Mouse (Mus musculus) embryonic facial prominence, embryonic 14.5 days (tissue): Measurements from ENCODE around the gene Spata2. TPM values are rescaled to one million over a fixed set of nuclear protein-coding genes. Genes with fewer than 3 reads are reported as not detected.
A peak's percentile ranks its signal among the peaks of the same experiment; 100 is the strongest.

Experiments used
- ATAC-seq: fragments of 200-750 bp; cut with Nextera tagmentation; 2 replicates; pipeline ENCODE4 v1.8.0; 2017; ENCODE audit warnings: low read depth, moderate number of reproducible peaks, moderate TSS enrichment
- DNase-seq: peaks from one replicate; pipeline ENCODE4 v3.0.0-alpha.2; 2015; ENCODE audit warnings: low spot score
- H3K27ac ChIP-seq: fragments of 300-500 bp; sonication (generic); replicated peaks from 2 replicates; pipeline ENCODE4 v1.5.1; 2014; ENCODE audit warnings: low read depth, mild to moderate bottlenecking, low read length, moderate library complexity
- H3K27me3 ChIP-seq: fragments of 300-500 bp; sonication (generic); replicated peaks from 2 replicates; pipeline ENCODE4 v1.6.1; 2014; ENCODE audit warnings: low read length; ENCODE audit not compliant: control insufficient read depth, insufficient read depth
- H3K36me3 ChIP-seq: fragments of 300-500 bp; sonication (generic); 2 replicates; pipeline ENCODE4 v1.6.1; 2014; ENCODE audit warnings: low read length, mixed read lengths; ENCODE audit not compliant: control insufficient read depth, insufficient read depth
- H3K4me1 ChIP-seq: fragments of 300-500 bp; sonication (generic); 2 replicates; pipeline ENCODE4 v1.6.1; 2014; ENCODE audit warnings: antibody characterized with exemption, low read length; ENCODE audit not compliant: control insufficient read depth, insufficient read depth
- H3K4me2 ChIP-seq: fragments of 300-500 bp; sonication (generic); 2 replicates; pipeline ENCODE4 v1.6.1; 2014; ENCODE audit warnings: low read depth, mild to moderate bottlenecking, low read length, moderate library complexity, mixed read lengths
- H3K4me3 ChIP-seq: fragments of 300-500 bp; sonication (generic); 2 replicates; pipeline ENCODE4 v1.5.1; 2014; ENCODE audit warnings: low read depth, mild to moderate bottlenecking, low read length
- H3K9ac ChIP-seq: fragments of 300-500 bp; sonication (generic); 2 replicates; pipeline ENCODE4 v1.6.1; 2014; ENCODE audit warnings: low read depth, mild to moderate bottlenecking, low read length, moderate library complexity, mixed read lengths
- H3K9me3 ChIP-seq: fragments of 300-500 bp; sonication (generic); 2 replicates; pipeline ENCODE4 v1.6.1; 2016; ENCODE audit warnings: low read length; ENCODE audit not compliant: control insufficient read depth
- WGBS: fragments of 180-500 bp; shearing (Covaris S2); extraction: QIAGEN DNeasy Blood & Tissue Kit; methylation state at CpG from one replicate; pipeline ENCODE4 v1.1.7; 2014; 5-methylcytosine and 5-hydroxymethylcytosine counted together
- polyA plus RNA-seq: library from polyadenylated mRNA; unstranded; fragments of >200 nt; fragmentation: Nextera tagmentation; extraction: Ambion mirVana; gene quantifications from 2 replicates; pipeline ENCODE4 v1.2.1, GENCODE M21; 2014

Gene Spata2
- 13.0 and 14.2 TPM in 2 replicates for polyA plus RNA-seq

DNA sequence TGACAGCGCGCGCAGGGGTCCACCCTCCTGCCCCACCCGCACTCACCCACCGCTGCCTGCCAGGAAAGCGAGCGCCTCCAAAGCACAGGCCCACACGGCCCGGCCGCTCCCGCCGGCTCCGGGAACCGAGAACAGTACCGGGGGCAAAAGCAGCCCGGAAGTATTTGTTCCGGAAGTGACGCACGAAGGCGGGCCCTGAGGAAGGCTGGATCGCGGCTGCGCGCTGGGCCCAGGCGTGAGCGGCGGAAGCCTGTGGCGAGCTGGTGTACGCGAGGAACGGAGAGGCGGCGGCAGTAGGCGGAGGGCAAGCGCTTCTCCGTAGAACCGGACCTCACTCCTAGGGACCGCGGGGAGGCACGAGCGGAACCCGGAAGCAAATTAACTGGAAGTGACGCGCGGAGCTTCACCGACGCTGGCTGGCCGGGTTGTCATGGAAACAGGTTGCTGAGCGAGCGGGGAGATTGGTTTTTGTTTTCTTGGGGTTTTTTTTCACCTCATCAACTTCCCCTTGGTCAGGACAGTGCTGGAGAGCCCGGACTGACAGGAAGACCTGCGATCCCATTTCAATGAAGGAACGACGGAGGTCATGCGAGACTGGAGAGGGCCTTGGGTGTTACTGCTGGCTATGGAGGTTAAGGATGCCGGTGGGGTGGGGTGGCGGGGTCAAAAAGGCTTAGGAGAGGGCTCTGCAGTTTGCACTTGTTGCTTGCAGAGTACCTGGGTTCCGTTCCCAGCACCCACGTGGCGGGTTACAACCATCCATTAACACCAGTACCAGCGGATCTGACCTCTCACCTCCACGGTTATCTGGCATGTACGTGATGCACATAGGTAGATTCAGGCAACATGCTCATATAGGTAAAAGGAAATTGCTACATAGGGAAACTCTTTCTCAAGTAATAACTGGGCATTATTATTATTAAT lies at the start of gene Spata2:
Gene Spata2, minus strand, starts transcription at position 175 of the 924 bp plus-strand sequence.
- DNase-seq (peak; percentile 93), ATAC-seq (peak; percentile 89)
- Histone ChIP-seq H3K27me3 (no peaks in the 10 kb centered on the region), H3K9me3 (no peaks in the 10 kb centered on the region), H3K27ac (peak within 1 kb of the TSS; percentile 97), H3K9ac (peak within 1 kb of the TSS; percentile 97), H3K4me2 (peak within 1 kb of the TSS; percentile 97), H3K4me3 (peak within 1 kb of the TSS; percentile 100), H3K36me3 (0 out of 2 replicates have a peak, but pooled peaks cover 2% of the 10 kb centered on the region), H3K4me1 (peaks cover 20% of the 10 kb centered on the region)
- WGBS = 3% methylated on average over 49 of the region's 63 CpGs

DNA sequence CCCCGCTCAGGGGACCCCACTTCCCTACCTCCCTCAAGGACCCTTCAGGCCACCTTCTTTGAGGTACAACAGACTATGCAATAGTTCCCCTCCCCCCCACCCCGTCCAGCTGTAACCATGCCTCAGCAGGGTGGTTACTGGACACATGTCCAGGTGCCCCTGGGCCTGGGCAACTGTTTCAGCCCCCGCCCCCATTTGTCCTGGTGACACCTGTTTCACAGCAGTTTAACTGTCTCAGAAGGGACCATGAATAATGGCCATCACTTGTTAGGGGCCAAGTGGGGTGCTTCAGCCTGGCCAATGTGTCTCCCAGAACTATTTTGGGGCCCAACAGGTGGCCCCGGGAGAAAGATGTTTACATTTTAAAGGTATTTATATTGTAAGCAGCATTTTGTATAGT lies 49.7 kb upstream of the Spata2 start:
- DNase-seq (no peak), ATAC-seq (no peak)
- Histone ChIP-seq H3K4me1 (peaks cover 47% of the 10 kb centered on the region), H3K36me3 (peaks cover 40% of the 10 kb centered on the region), H3K27me3 (peaks cover 4% of the 10 kb centered on the region; the same call in 1 of the 2 replicates), H3K9ac (peak overlapping the region; percentile 77; the same call in 1 of the 2 replicates), H3K9me3 (no peaks in the 10 kb centered on the region), H3K4me2 (peak overlapping the region; percentile 89), H3K27ac (peak overlapping the region; percentile 95), H3K4me3 (peak overlapping the region; percentile 77)
- WGBS = 58% methylated on average over 4 of the region's 4 CpGs

DNA sequence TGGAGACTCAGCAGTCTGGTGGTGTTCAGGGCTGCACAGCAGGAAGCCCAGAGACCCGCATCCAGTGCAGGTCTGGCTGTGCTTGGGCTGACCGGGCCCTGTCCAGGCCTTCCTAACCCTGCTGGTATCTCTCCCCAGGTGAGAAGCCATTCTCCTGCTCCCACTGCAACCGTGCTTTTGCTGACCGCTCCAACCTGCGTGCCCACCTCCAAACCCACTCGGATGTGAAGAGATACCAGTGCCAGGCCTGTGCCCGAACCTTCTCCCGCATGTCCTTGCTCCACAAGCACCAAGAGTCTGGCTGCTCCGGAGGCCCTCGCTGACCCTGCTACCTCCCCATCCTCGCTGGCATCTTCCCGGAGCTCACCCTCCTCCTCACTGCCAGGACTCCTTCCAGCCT lies 49.1 kb upstream of the Spata2 start:
- ATAC-seq = no peak
- H3K4me1 ChIP-seq = peaks cover 45% of the 10 kb centered on the region

GRCm38 (mm10) chr2:167541324-167541723 lies 48.6 kb upstream of the Spata2 start:
- no peak for ATAC-seq
- peaks cover 41% of the 10 kb centered on the region for H3K4me1 ChIP-seq
- H3K4me2 ChIP-seq = peak overlapping the region; percentile 89

More for the DNA sequence above, 49.1 kb upstream of the Spata2 start:
- peak overlapping the region; percentile 77 for H3K4me3 ChIP-seq
- WGBS = 53% methylated on average over 12 of the region's 12 CpGs
- H3K4me2 ChIP-seq = peak overlapping the region; percentile 89
- H3K36me3 ChIP-seq = peaks cover 40% of the 10 kb centered on the region
- H3K9ac ChIP-seq = peak overlapping the region; percentile 77
- peak overlapping the region; percentile 95 for H3K27ac ChIP-seq
- no peaks in the 10 kb centered on the region for H3K9me3 ChIP-seq
- DNase-seq = no peak
- peaks cover 10% of the 10 kb centered on the region; the same call in 1 of the 2 replicates for H3K27me3 ChIP-seq

DNA sequence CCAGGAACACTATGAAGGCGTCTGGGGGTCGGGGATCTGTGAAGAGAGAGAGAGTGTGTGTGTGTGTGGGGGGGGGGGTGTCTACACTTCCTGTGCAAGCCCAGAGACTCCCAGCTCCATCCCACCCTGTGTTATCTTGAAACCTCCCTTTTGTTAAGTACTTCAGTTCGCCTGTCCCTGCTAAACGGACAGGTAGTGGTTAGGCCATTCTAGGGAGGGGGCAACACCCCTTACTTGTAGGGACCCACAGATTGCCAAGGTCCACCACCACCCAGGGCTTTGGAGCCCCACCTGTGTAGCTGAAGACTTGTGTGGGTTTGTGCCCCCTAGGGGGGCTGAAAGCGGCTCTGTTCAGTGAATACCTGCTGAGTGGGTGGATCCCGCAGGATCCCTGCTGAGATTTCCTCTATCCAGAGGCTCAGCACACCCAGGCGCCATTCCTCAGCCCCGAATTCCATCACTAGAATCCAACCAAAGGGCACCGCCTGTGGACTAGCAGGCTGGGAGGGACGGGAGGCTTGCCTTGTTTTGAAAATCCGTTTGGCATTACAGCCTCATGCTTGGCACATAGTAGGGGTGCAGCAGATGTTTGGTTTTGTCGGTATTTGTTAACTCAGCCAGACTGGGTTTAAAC lies 47.9 kb upstream of the Spata2 start:
- Histone ChIP-seq H3K4me2 (peak overlapping the region; percentile 89), H3K9me3 (no peaks in the 10 kb centered on the region), H3K4me3 (peak overlapping the region; percentile 77), H3K36me3 (peaks cover 40% of the 10 kb centered on the region), H3K27ac (peak overlapping the region; percentile 95), H3K4me1 (peaks cover 40% of the 10 kb centered on the region), H3K9ac (peak overlapping the region; percentile 77), H3K27me3 (peaks cover 16% of the 10 kb centered on the region)
- 8% methylated on average over 10 of the region's 12 CpGs for WGBS
- DNase-seq = no peak
- no peak for ATAC-seq

More at GRCm38 (mm10) chr2:167541324-167541723, 48.6 kb upstream of the Spata2 start:
- peak overlapping the region; percentile 95 for H3K27ac ChIP-seq
- H3K9me3 ChIP-seq = no peaks in the 10 kb centered on the region
- peak overlapping the region; percentile 77 for H3K4me3 ChIP-seq
- peaks cover 14% of the 10 kb centered on the region for H3K27me3 ChIP-seq
- 10% methylated on average over 6 of the region's 6 CpGs for WGBS
- DNase-seq = no peak
- peak overlapping the region; percentile 77 for H3K9ac ChIP-seq
- H3K36me3 ChIP-seq = peaks cover 40% of the 10 kb centered on the region

DNA sequence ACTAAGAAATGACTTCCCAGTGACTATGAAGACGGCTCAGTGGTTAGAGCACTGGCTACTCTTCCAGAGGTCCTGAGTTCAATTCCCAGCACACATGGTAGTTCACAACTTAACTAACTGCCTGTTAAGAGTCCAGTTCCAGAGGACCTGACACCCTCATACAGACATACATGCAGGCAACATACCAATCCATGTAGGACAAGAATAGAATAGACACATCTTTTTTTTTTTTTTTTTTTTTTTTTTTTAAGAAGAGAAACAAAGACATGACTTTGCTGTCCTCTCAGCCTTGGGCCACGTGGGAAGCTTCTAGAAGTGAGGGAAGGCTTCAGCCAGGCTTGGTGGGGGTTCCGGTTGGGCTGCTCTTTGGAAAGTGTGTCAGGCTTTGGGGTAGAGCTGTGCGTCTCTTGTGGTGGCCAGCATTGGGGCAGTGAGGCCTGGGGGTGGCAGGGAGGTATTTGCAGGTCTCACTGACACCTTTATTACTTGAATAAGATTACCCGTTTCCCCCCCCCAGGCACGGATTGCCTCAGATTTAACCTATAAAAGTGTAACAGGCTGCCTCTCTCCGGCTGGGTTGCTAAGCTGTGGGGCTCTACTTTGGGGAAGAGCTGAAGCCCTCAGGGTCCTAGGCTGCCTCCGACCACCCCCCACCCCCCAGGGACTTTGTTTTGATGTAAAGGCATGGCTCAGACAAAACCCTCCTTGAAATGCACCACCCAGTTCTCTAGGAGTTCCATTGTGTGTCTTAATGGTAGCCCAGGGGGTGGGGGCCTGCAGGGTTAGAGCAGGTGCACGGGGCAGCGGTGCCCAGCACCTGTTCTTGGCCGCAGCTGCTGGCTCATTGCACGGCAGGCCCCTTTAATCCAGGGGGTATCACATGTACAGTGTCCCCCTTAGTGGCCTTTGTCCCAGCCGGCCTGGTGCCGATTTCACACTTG lies 47.1 kb upstream of the Spata2 start:
- peak overlapping the region; percentile 89 for H3K4me2 ChIP-seq
- H3K4me1 ChIP-seq = peaks cover 40% of the 10 kb centered on the region
- ATAC-seq (peak; percentile 44), DNase-seq (peak; percentile 78)
- H3K9me3 ChIP-seq = no peaks in the 10 kb centered on the region
- peak overlapping the region; percentile 77 for H3K9ac ChIP-seq
- H3K36me3 ChIP-seq = peaks cover 40% of the 10 kb centered on the region
- H3K27me3 ChIP-seq = peaks cover 16% of the 10 kb centered on the region
- H3K4me3 ChIP-seq = peak overlapping the region; percentile 77
- peak overlapping the region; percentile 95 for H3K27ac ChIP-seq
- 10% methylated on average over 14 of the region's 14 CpGs for WGBS

- Histone ChIP-seq H3K36me3 (peaks cover 40% of the 10 kb centered on the region), H3K27me3 (peaks cover 16% of the 10 kb centered on the region), H3K4me2 (peak overlapping the region; percentile 89), H3K4me3 (peak overlapping the region; percentile 77), H3K9ac (peak overlapping the region; percentile 77), H3K27ac (peak overlapping the region; percentile 95), H3K9me3 (no peaks in the 10 kb centered on the region), H3K4me1 (peaks cover 30% of the 10 kb centered on the region)
- DNase-seq = no peak
- 7% methylated on average over 26 of the region's 34 CpGs for WGBS
- ATAC-seq = no peak
These were observed 46.1 kb upstream of the Spata2 start for GRCm38 (mm10) chr2:167538671-167539306.
